Mouse (Mus musculus) forebrain, postnatal 0 days (tissue): ENCODE results near the gene Cpne8. TPM values are rescaled to one million over a fixed set of nuclear protein-coding genes. Genes with fewer than 3 reads are reported as not detected.

ENCODE experiments used
- ATAC-seq: fragments of 200-750 bp; cut with Nextera tagmentation; 2 replicates; pipeline ENCODE4 v1.8.0; 2017; ENCODE audit warnings: mild to moderate bottlenecking, moderate library complexity
- DNase-seq: peaks from one replicate; pipeline ENCODE4 v3.0.0-alpha.2; 2015
- H3K27ac ChIP-seq: fragments of 300-500 bp; sonication (generic); 2 replicates; pipeline ENCODE4 v1.5.1; 2014; ENCODE audit warnings: low read depth, mild to moderate bottlenecking, antibody characterized with exemption, low read length, moderate library complexity, mixed read lengths
- H3K27me3 ChIP-seq: fragments of 300-500 bp; sonication (generic); 2 replicates; pipeline ENCODE4 v1.6.1; 2014; ENCODE audit warnings: mild to moderate bottlenecking, low read length, mixed read lengths; ENCODE audit not compliant: insufficient read depth
- H3K36me3 ChIP-seq: fragments of 300-500 bp; sonication (generic); 2 replicates; pipeline ENCODE4 v1.6.1; 2014; ENCODE audit warnings: mild to moderate bottlenecking, moderate library complexity; ENCODE audit not compliant: insufficient read depth
- H3K4me1 ChIP-seq: fragments of 300-500 bp; sonication (generic); 2 replicates; pipeline ENCODE4 v1.6.1; 2014; ENCODE audit warnings: antibody characterized with exemption; ENCODE audit not compliant: insufficient read depth
- H3K4me2 ChIP-seq: fragments of 300-500 bp; sonication (generic); 2 replicates; pipeline ENCODE4 v1.6.1; 2014; ENCODE audit warnings: low read depth, mild to moderate bottlenecking, moderate library complexity
- H3K4me3 ChIP-seq: fragments of 300-500 bp; sonication (generic); 2 replicates; pipeline ENCODE4 v1.5.1; 2014; ENCODE audit warnings: low read depth, low read length, mixed read lengths
- H3K9ac ChIP-seq: fragments of 300-500 bp; sonication (generic); 2 replicates; pipeline ENCODE4 v1.6.1; 2014; ENCODE audit warnings: mild to moderate bottlenecking
- H3K9me3 ChIP-seq: fragments of 300-500 bp; sonication (generic); 2 replicates; pipeline ENCODE4 v1.6.1; 2016; ENCODE audit warnings: low read length
- CTCF ChIP-seq: sonication (generic); IDR thresholded peaks from 2 replicates; pipeline ENCODE4 v1.5.1; 2016; ENCODE audit warnings: antibody characterized with exemption, control low read depth, low read depth
- WGBS: fragments of 180-500 bp; shearing (Covaris S2); extraction: QIAGEN DNeasy Blood & Tissue Kit; methylation state at CpG from one replicate; pipeline ENCODE4 v1.1.7; 2014; 5-methylcytosine and 5-hydroxymethylcytosine counted together
- polyA plus RNA-seq: library from polyadenylated mRNA; unstranded; fragments of >200 nt; fragmentation: Nextera tagmentation; extraction: Ambion mirVana; gene quantifications from 2 replicates; pipeline ENCODE4 v1.2.1, GENCODE M21; 2015
- total RNA-seq: library from RNA; depleted of rRNA; stranded (reverse); fragments of >200 nt; gene quantifications from 2 replicates; pipeline ENCODE4 v1.2.3, GENCODE M21; 2014

The Cpne8 gene
- total and polyA plus RNA-seq, 2 experiments from 2014 or later: 22.3 to 24.4 TPM

- TF ChIP-seq CTCF: no peak
- WGBS: 87% methylated on average over 2 of the region's 2 CpGs
- Histone ChIP-seq H3K4me3 (no peak overlapping the region), H3K9me3 (no peaks in the 10 kb centered on the region), H3K4me1 (no peaks in the 10 kb centered on the region), H3K36me3 (no peaks in the 10 kb centered on the region), H3K9ac (no peak overlapping the region), H3K27ac (no peak overlapping the region), H3K4me2 (no peak overlapping the region), H3K27me3 (no peaks in the 10 kb centered on the region)
- ATAC-seq (no peak), DNase-seq (no peak)
Measured at GRCm38 (mm10) chr15:90658053-90658452, 21.2 kb downstream of the Cpne8 start.

GRCm38 (mm10) chr15:90656521-90656920, 22.7 kb downstream of the Cpne8 start:
- H3K4me1 ChIP-seq: no peaks in the 10 kb centered on the region
- no peaks in the 10 kb centered on the region for H3K9me3 ChIP-seq
- no peak overlapping the region for H3K27ac ChIP-seq
- no peak overlapping the region for H3K4me3 ChIP-seq
- no peaks in the 10 kb centered on the region for H3K36me3 ChIP-seq
- WGBS: 75% methylated on average over 8 of the region's 8 CpGs
- ATAC-seq (no peak; the same call in 1 of the 2 replicates), DNase-seq (peak; percentile 27)
- H3K27me3 ChIP-seq: no peaks in the 10 kb centered on the region
- no peak overlapping the region for H3K4me2 ChIP-seq
- no peak overlapping the region for H3K9ac ChIP-seq
- no peak for TF ChIP-seq CTCF

GRCm38 (mm10) chr15:90647011-90647577, 32.1 kb downstream of the Cpne8 start:
- ATAC-seq (no peak), DNase-seq (no peak)
- no peaks in the 10 kb centered on the region for H3K4me1 ChIP-seq
- H3K27ac ChIP-seq: no peak overlapping the region
- H3K4me3 ChIP-seq: no peak overlapping the region
- no peak overlapping the region for H3K9ac ChIP-seq
- no peaks in the 10 kb centered on the region for H3K36me3 ChIP-seq
- no peaks in the 10 kb centered on the region for H3K9me3 ChIP-seq
- no peaks in the 10 kb centered on the region for H3K27me3 ChIP-seq
- WGBS: 87% methylated on average over 5 of the region's 5 CpGs
- TF ChIP-seq CTCF: no peak
- H3K4me2 ChIP-seq: no peak overlapping the region

GRCm38 (mm10) chr15:90646326-90646725, 32.9 kb downstream of the Cpne8 start:
- DNase-seq (no peak), ATAC-seq (no peak)
- TF ChIP-seq CTCF: no peak
- no peaks in the 10 kb centered on the region for H3K9me3 ChIP-seq
- WGBS: 33% methylated on average over 4 of the region's 4 CpGs
- no peaks in the 10 kb centered on the region for H3K4me1 ChIP-seq
- no peaks in the 10 kb centered on the region for H3K27me3 ChIP-seq
- no peak overlapping the region for H3K9ac ChIP-seq
- no peak overlapping the region for H3K27ac ChIP-seq
- H3K4me2 ChIP-seq: no peak overlapping the region
- no peak overlapping the region for H3K4me3 ChIP-seq
- no peaks in the 10 kb centered on the region for H3K36me3 ChIP-seq

GRCm38 (mm10) chr15:90645828-90646227, 33.4 kb downstream of the Cpne8 start:
- Histone ChIP-seq H3K9ac (no peak overlapping the region), H3K9me3 (no peaks in the 10 kb centered on the region), H3K4me1 (no peaks in the 10 kb centered on the region), H3K4me2 (no peak overlapping the region), H3K4me3 (no peak overlapping the region), H3K27me3 (no peaks in the 10 kb centered on the region), H3K36me3 (no peaks in the 10 kb centered on the region), H3K27ac (no peak overlapping the region)
- ATAC-seq (no peak), DNase-seq (no peak)
- TF ChIP-seq CTCF: no peak
- WGBS: 89% methylated on average over 10 of the region's 10 CpGs

- 72% methylated on average over 5 of the region's 5 CpGs for WGBS
- no peak for TF ChIP-seq CTCF
- no peak for ATAC-seq
Measured at GRCm38 (mm10) chr15:90624201-90624600, 55.0 kb downstream of the Cpne8 start.

GRCm38 (mm10) chr15:90622005-90622404, 57.2 kb downstream of the Cpne8 start:
- Histone ChIP-seq H3K9me3 (no peaks in the 10 kb centered on the region), H3K4me3 (no peak overlapping the region), H3K9ac (no peak overlapping the region), H3K36me3 (no peaks in the 10 kb centered on the region), H3K4me1 (no peaks in the 10 kb centered on the region), H3K27me3 (no peaks in the 10 kb centered on the region), H3K4me2 (no peak overlapping the region), H3K27ac (no peak overlapping the region)
- TF ChIP-seq CTCF: no peak
- ATAC-seq (no peak), DNase-seq (no peak)
- 95% methylated on average over 3 of the region's 3 CpGs for WGBS

More at GRCm38 (mm10) chr15:90624201-90624600, 55.0 kb downstream of the Cpne8 start:
- Histone ChIP-seq H3K36me3 (no peaks in the 10 kb centered on the region), H3K9ac (no peak overlapping the region), H3K27ac (no peak overlapping the region), H3K4me2 (no peak overlapping the region), H3K4me1 (no peaks in the 10 kb centered on the region), H3K4me3 (no peak overlapping the region), H3K27me3 (no peaks in the 10 kb centered on the region), H3K9me3 (no peaks in the 10 kb centered on the region)
- DNase-seq: no peak
